30 mouse cellular contexts compared by ENCODE assay signal in genomic region chr5:17929006-17929567, GRCm38 (mm10). TPM values are rescaled to one million over a fixed set of nuclear protein-coding genes. Genes with fewer than 3 reads are reported as not detected.
DNase-seq lines count a peak whose midpoint lies in the region; ATAC-seq and TF ChIP-seq lines count a peak whose summit lies in the region.
"Had no signal": no experiment of that assay in that cellular context is flagged by ENCODE, and none has a peak within 500 bp of the region (broad histone marks: within the 10 kb centered on the region; RNA-seq: fewer than 3 reads in every experiment).

No protein-coding gene starts in this region.

- DNase-seq in heart, adult 11 months: peak; percentile 80
- no peak for DNase-seq in heart, postnatal 10 days
- DNase-seq in kidney, postnatal 0 days (ENCODE audit: low spot score): no peak
- no peak for DNase-seq in kidney, postnatal 25 days
- no peak for DNase-seq in lung, postnatal 4 days
- peak; percentile 70 for DNase-seq in Muller cell, postnatal 12 days (ENCODE audit: inconsistent ontology term)
- DNase-seq in left cerebral cortex, postnatal 36 days (ENCODE audit: low spot score in 2 of 2): no peak
- DNase-seq: adrenal gland, postnatal 25 days; cerebellum, adult 2 months; cerebellum, postnatal 14 days; gastrocnemius, postnatal 14 days; lung, postnatal 36 days; thymus, postnatal 4 days had no signal

- no peak overlapping the region for H3K4me2 ChIP-seq in kidney, postnatal 0 days (ENCODE audit: low read length)
- no peak overlapping the region for H3K4me2 ChIP-seq in lung, embryonic 15.5 days
- H3K4me2 ChIP-seq: forebrain, embryonic 13.5 days; heart, embryonic 12.5 days; limb, embryonic 15.5 days; liver, embryonic 15.5 days; midbrain, embryonic 12.5 days; neural tube, embryonic 12.5 days had no signal

- no peak overlapping the region for H3K9ac ChIP-seq in kidney, postnatal 0 days (ENCODE audit: low read depth, low read length)
- no peak overlapping the region for H3K9ac ChIP-seq in lung, embryonic 15.5 days
- H3K9ac ChIP-seq: forebrain, embryonic 13.5 days; heart, embryonic 12.5 days; limb, embryonic 15.5 days; liver, embryonic 15.5 days; midbrain, embryonic 12.5 days; neural tube, embryonic 12.5 days had no signal

- WGBS in kidney, postnatal 0 days: 40% methylated on average over 7 of the region's 7 CpGs
- WGBS in lung, embryonic 15.5 days: 44% methylated on average over 7 of the region's 7 CpGs

- H3K4me1 ChIP-seq in kidney, postnatal 0 days (replicated peaks; ENCODE audit: insufficient read depth, low read length): peaks cover 5% of the 10 kb centered on the region
- peaks cover 10% of the 10 kb centered on the region; the same call in 1 of the 2 replicates for H3K4me1 ChIP-seq in lung, embryonic 15.5 days
- H3K4me1 ChIP-seq: forebrain, embryonic 13.5 days; limb, embryonic 15.5 days; liver, embryonic 15.5 days; megakaryocyte, embryonic 14.5 days; midbrain, embryonic 12.5 days; neural tube, embryonic 12.5 days had no signal

- no peaks in the 10 kb centered on the region for H3K36me3 ChIP-seq in kidney, postnatal 0 days (ENCODE audit: insufficient read depth, low read length)
- H3K36me3 ChIP-seq in lung, embryonic 15.5 days: no peaks in the 10 kb centered on the region
- H3K36me3 ChIP-seq: heart, embryonic 12.5 days; limb, embryonic 10.5 days; limb, embryonic 15.5 days; liver, embryonic 15.5 days; midbrain, embryonic 12.5 days; neural tube, embryonic 12.5 days had no signal

- 0 out of 2 replicates have a peak, but pooled peaks have one; percentile 40 for ATAC-seq in kidney, postnatal 0 days (replicated peaks; ENCODE audit: low FRiP score, low read depth)
- peak; percentile 53; the same call in 1 of the 2 replicates for ATAC-seq in lung, embryonic 15.5 days (ENCODE audit: borderline replicate concordance, extremely low read depth, low FRiP score, low TSS enrichment)
- ATAC-seq: forebrain, embryonic 13.5 days had no signal

- H3K9me3 ChIP-seq in kidney, postnatal 0 days (replicated peaks; ENCODE audit: low read length): no peaks in the 10 kb centered on the region
- no peaks in the 10 kb centered on the region for H3K9me3 ChIP-seq in lung, embryonic 15.5 days
- H3K9me3 ChIP-seq: forebrain, embryonic 13.5 days; heart, embryonic 12.5 days; limb, embryonic 10.5 days; limb, embryonic 15.5 days; liver, embryonic 15.5 days; megakaryocyte, embryonic 14.5 days; midbrain, embryonic 12.5 days; neural tube, embryonic 12.5 days had no signal

- H3K27ac ChIP-seq in kidney, postnatal 0 days: no peak overlapping the region
- no peak overlapping the region for H3K27ac ChIP-seq in lung, embryonic 15.5 days
- H3K27ac ChIP-seq: forebrain, embryonic 13.5 days; limb, embryonic 10.5 days; limb, embryonic 15.5 days; liver, embryonic 15.5 days; midbrain, embryonic 12.5 days; neural tube, embryonic 12.5 days had no signal

- intact Hi-C loops in heart, postnatal 10 days (cut with DNase I): loop anchor here (5.0 kb wide), 1 partner anchor 63 kb away; no protein-coding TSS in a partner anchor
- intact Hi-C loops in left cerebral cortex, postnatal 36 days (cut with DNase I): no loop called here

- no peak overlapping the region for H3K4me3 ChIP-seq in kidney, postnatal 0 days (replicated peaks; ENCODE audit: low read depth, low read length)
- no peak overlapping the region for H3K4me3 ChIP-seq in lung, embryonic 15.5 days
- H3K4me3 ChIP-seq: forebrain, embryonic 13.5 days; heart, embryonic 12.5 days; limb, embryonic 10.5 days; limb, embryonic 15.5 days; liver, embryonic 15.5 days; megakaryocyte, embryonic 14.5 days; midbrain, embryonic 12.5 days; myocyte; neural tube, embryonic 12.5 days had no signal

- no peak for TF ChIP-seq CTCF in kidney, postnatal 0 days (IDR thresholded peaks at IDR 0.05; ENCODE audit: low read depth)

- no peaks in the 10 kb centered on the region for H3K27me3 ChIP-seq in kidney, postnatal 0 days (ENCODE audit: insufficient read depth, low read length)
- no peaks in the 10 kb centered on the region for H3K27me3 ChIP-seq in lung, embryonic 15.5 days
- H3K27me3 ChIP-seq: forebrain, embryonic 13.5 days; heart, embryonic 12.5 days; limb, embryonic 15.5 days; liver, embryonic 15.5 days; megakaryocyte, embryonic 14.5 days; midbrain, embryonic 12.5 days; neural tube, embryonic 12.5 days had no signal

RNA-seq across cellular contexts. Expression of gene Gnat3, which starts 33.3 kb away (rescaled TPM):
- under 1 TPM; 0.19 to 0.20 TPM for total RNA-seq in heart, postnatal 10 days (2021)
- not detected in 2 replicates for polyA plus RNA-seq in kidney, postnatal 0 days (2015; fragmentation: Nextera tagmentation; extraction: Ambion mirVana)
- polyA plus RNA-seq in lung, embryonic 15.5 days (2015; fragmentation: Nextera tagmentation; extraction: Ambion mirVana): 0.17 TPM in 1 of 2 replicates, not detected in the other
- total RNA-seq in left cerebral cortex, postnatal 36 days (2021): not detected
- total RNA-seq: adrenal gland, adult 18-20 months; adrenal gland, postnatal 25 days; layer of hippocampus, adult 8-10 months; layer of hippocampus, postnatal 25 days; midbrain, postnatal 0 days had no signal
- polyA plus RNA-seq: cerebellum, adult 2 months; cortical plate, adult 2 months; forebrain, embryonic 13.5 days; heart, embryonic 12.5 days; hindbrain, embryonic 16.5 days; intestine, embryonic 14.5 days; limb, embryonic 10.5 days; limb, embryonic 15.5 days; liver, embryonic 15.5 days; midbrain, postnatal 0 days; myocyte had no signal

RNA-seq across cellular contexts. Expression of gene Cd36, which starts 40.5 kb away (rescaled TPM):
- total RNA-seq in heart, postnatal 10 days (2021): 1,000 to 10,000 TPM; 1,557 to 1,665 TPM
- 22.6 and 25.0 TPM in 2 replicates for polyA plus RNA-seq in kidney, postnatal 0 days (2015; fragmentation: Nextera tagmentation; extraction: Ambion mirVana)
- 17.5 and 23.0 TPM in 2 replicates for polyA plus RNA-seq in lung, embryonic 15.5 days (2015; fragmentation: Nextera tagmentation; extraction: Ambion mirVana)
- total RNA-seq in left cerebral cortex, postnatal 36 days (2021): 1 to 10 TPM; 1.3 to 2.1 TPM

Comparison
In these comparisons a context has a peak if more than half of its experiments do, and no peak if none do; other contexts are left out.
1. DNase-seq: peak in heart, adult 11 months (single experiment) and Muller cell, postnatal 12 days (single experiment); none in heart, postnatal 10 days (0 of 2), kidney, postnatal 0 days (single experiment), kidney, postnatal 25 days (0 of 2), lung, postnatal 4 days (0 of 2) and left cerebral cortex, postnatal 36 days (0 of 2).
2. RNA of gene Cd36, which starts 40.5 kb away (total RNA-seq): 1,557 to 1,665 TPM in heart, postnatal 10 days; 1.3 to 2.1 TPM in left cerebral cortex, postnatal 36 days; every median in the first group is over 100 times any median in the second.